Mouse (Mus musculus): ENCODE data around the gene Bdh1. TPM values are rescaled to one million over a fixed set of nuclear protein-coding genes. Genes with fewer than 3 reads are reported as not detected.

The Bdh1 gene
- polyA plus RNA-seq, 1 experiment from 2014 or later: 93.4 TPM

- Histone ChIP-seq H3K36me3 (no peaks in the 10 kb centered on the region), H3K27me3 (peaks cover 14% of the 10 kb centered on the region), H3K4me2 (peak overlapping the region; percentile 77), H3K27ac (replicated peaks) (peak overlapping the region; percentile 98), H3K9ac (peak overlapping the region; percentile 93), H3K4me3 (peak overlapping the region; percentile 74), H3K9me3 (no peaks in the 10 kb centered on the region), H3K4me1 (replicated peaks) (peaks cover 46% of the 10 kb centered on the region)
- peak; percentile 97 for ATAC-seq (ENCODE audit: low read depth)
- under 1% methylated on average over 48 of the region's 49 CpGs for WGBS
Observed at GRCm38 (mm10) chr16:31429471-31430155, 7.5 kb downstream of the Bdh1 start.

GRCm38 (mm10) chr16:31433466-31434110 lies 11.5 kb downstream of the Bdh1 start:
- peaks cover 48% of the 10 kb centered on the region for H3K4me1 ChIP-seq (replicated peaks)
- no peak for ATAC-seq (ENCODE audit: low read depth)
- no peaks in the 10 kb centered on the region for H3K27me3 ChIP-seq
- H3K9me3 ChIP-seq: no peaks in the 10 kb centered on the region
- H3K4me3 ChIP-seq: no peak overlapping the region
- H3K36me3 ChIP-seq: peaks cover 10% of the 10 kb centered on the region
- WGBS: 69% methylated on average over 12 of the region's 12 CpGs
- no peak overlapping the region for H3K9ac ChIP-seq
- H3K4me2 ChIP-seq: no peak overlapping the region
- H3K27ac ChIP-seq (replicated peaks): 0 out of 2 replicates have a peak overlapping the region, but pooled peaks have one; percentile 28

- H3K4me3 ChIP-seq: no peak overlapping the region
- no peak overlapping the region for H3K27ac ChIP-seq (replicated peaks)
- no peak overlapping the region for H3K9ac ChIP-seq
- H3K4me1 ChIP-seq (replicated peaks): peaks cover 45% of the 10 kb centered on the region
- no peaks in the 10 kb centered on the region for H3K27me3 ChIP-seq
- WGBS: 78% methylated on average over 4 of the region's 4 CpGs
- no peak for ATAC-seq (ENCODE audit: low read depth)
- no peak overlapping the region for H3K4me2 ChIP-seq
- H3K36me3 ChIP-seq: peaks cover 26% of the 10 kb centered on the region
- no peaks in the 10 kb centered on the region for H3K9me3 ChIP-seq
Observed at GRCm38 (mm10) chr16:31435146-31435545, 13.1 kb downstream of the Bdh1 start.

GRCm38 (mm10) chr16:31436085-31436484 lies 14.0 kb downstream of the Bdh1 start:
- H3K27me3 ChIP-seq: no peaks in the 10 kb centered on the region
- no peaks in the 10 kb centered on the region for H3K9me3 ChIP-seq
- H3K9ac ChIP-seq: no peak overlapping the region
- no peak overlapping the region for H3K4me3 ChIP-seq
- H3K4me2 ChIP-seq: no peak overlapping the region
- peaks cover 33% of the 10 kb centered on the region for H3K36me3 ChIP-seq
- WGBS: 47% methylated on average over 9 of the region's 9 CpGs
- no peak overlapping the region for H3K27ac ChIP-seq (replicated peaks)
- no peak for ATAC-seq (ENCODE audit: low read depth)
- peaks cover 36% of the 10 kb centered on the region for H3K4me1 ChIP-seq (replicated peaks)

GRCm38 (mm10) chr16:31437358-31437757 lies 15.3 kb downstream of the Bdh1 start:
- no peak overlapping the region for H3K27ac ChIP-seq (replicated peaks)
- WGBS: 88% methylated on average over 11 of the region's 11 CpGs
- no peak overlapping the region for H3K4me2 ChIP-seq
- no peak overlapping the region for H3K9ac ChIP-seq
- peaks cover 46% of the 10 kb centered on the region for H3K36me3 ChIP-seq
- H3K27me3 ChIP-seq: no peaks in the 10 kb centered on the region
- H3K4me1 ChIP-seq (replicated peaks): peaks cover 29% of the 10 kb centered on the region
- ATAC-seq (ENCODE audit: low read depth): no peak
- H3K4me3 ChIP-seq: no peak overlapping the region
- no peaks in the 10 kb centered on the region for H3K9me3 ChIP-seq

GRCm38 (mm10) chr16:31439529-31439928 lies 17.4 kb downstream of the Bdh1 start:
- Histone ChIP-seq H3K36me3 (peaks cover 47% of the 10 kb centered on the region), H3K4me1 (replicated peaks) (peaks cover 11% of the 10 kb centered on the region), H3K27ac (replicated peaks) (no peak overlapping the region), H3K9me3 (no peaks in the 10 kb centered on the region), H3K4me2 (no peak overlapping the region), H3K4me3 (no peak overlapping the region), H3K27me3 (no peaks in the 10 kb centered on the region), H3K9ac (no peak overlapping the region)
- no peak for ATAC-seq (ENCODE audit: low read depth)
- 97% methylated on average over 5 of the region's 5 CpGs for WGBS

- no peak overlapping the region for H3K9ac ChIP-seq
- H3K4me1 ChIP-seq (replicated peaks): peaks cover 8% of the 10 kb centered on the region
- H3K27ac ChIP-seq (replicated peaks): no peak overlapping the region
- ATAC-seq (ENCODE audit: low read depth): no peak
- 97% methylated on average over 1 of the region's 1 CpGs for WGBS
- H3K9me3 ChIP-seq: no peaks in the 10 kb centered on the region
- no peaks in the 10 kb centered on the region for H3K27me3 ChIP-seq
- peaks cover 47% of the 10 kb centered on the region for H3K36me3 ChIP-seq
- no peak overlapping the region for H3K4me3 ChIP-seq
- no peak overlapping the region for H3K4me2 ChIP-seq
Observed at GRCm38 (mm10) chr16:31440046-31440445, 18.0 kb downstream of the Bdh1 start.

GRCm38 (mm10) chr16:31444521-31444920 lies 22.4 kb downstream of the Bdh1 start:
- no peak overlapping the region for H3K4me2 ChIP-seq
- H3K4me3 ChIP-seq: no peak overlapping the region
- no peaks in the 10 kb centered on the region for H3K4me1 ChIP-seq (replicated peaks)
- H3K36me3 ChIP-seq: peaks cover 58% of the 10 kb centered on the region
- H3K27ac ChIP-seq (replicated peaks): no peak overlapping the region
- H3K9me3 ChIP-seq: no peaks in the 10 kb centered on the region
- no peaks in the 10 kb centered on the region for H3K27me3 ChIP-seq
- no peak overlapping the region for H3K9ac ChIP-seq
- WGBS: 90% methylated on average over 6 of the region's 6 CpGs
- ATAC-seq (ENCODE audit: low read depth): no peak

- peaks cover 59% of the 10 kb centered on the region for H3K36me3 ChIP-seq
- no peaks in the 10 kb centered on the region for H3K9me3 ChIP-seq
- H3K27me3 ChIP-seq: no peaks in the 10 kb centered on the region
- no peak overlapping the region for H3K4me2 ChIP-seq
- H3K9ac ChIP-seq: no peak overlapping the region
- H3K4me1 ChIP-seq (replicated peaks): no peaks in the 10 kb centered on the region
- no peak overlapping the region for H3K4me3 ChIP-seq
- 75% methylated on average over 15 of the region's 15 CpGs for WGBS
- ATAC-seq (ENCODE audit: low read depth): no peak
- no peak overlapping the region for H3K27ac ChIP-seq (replicated peaks)
Observed at GRCm38 (mm10) chr16:31446067-31446853, 24.2 kb downstream of the Bdh1 start.

- peaks cover 72% of the 10 kb centered on the region for H3K36me3 ChIP-seq
- no peaks in the 10 kb centered on the region for H3K4me1 ChIP-seq (replicated peaks)
- no peak overlapping the region for H3K4me3 ChIP-seq
- H3K27ac ChIP-seq (replicated peaks): no peak overlapping the region
- no peak for ATAC-seq (ENCODE audit: low read depth)
- no peaks in the 10 kb centered on the region for H3K27me3 ChIP-seq
- WGBS: 71% methylated on average over 4 of the region's 4 CpGs
- H3K9ac ChIP-seq: no peak overlapping the region
- H3K9me3 ChIP-seq: no peaks in the 10 kb centered on the region
- no peak overlapping the region for H3K4me2 ChIP-seq
Observed at GRCm38 (mm10) chr16:31449973-31450372, 27.9 kb downstream of the Bdh1 start.

GRCm38 (mm10) chr16:31451235-31451634 lies 29.2 kb downstream of the Bdh1 start:
- Histone ChIP-seq H3K36me3 (peaks cover 78% of the 10 kb centered on the region), H3K9ac (no peak overlapping the region), H3K4me1 (replicated peaks) (no peaks in the 10 kb centered on the region), H3K27me3 (no peaks in the 10 kb centered on the region), H3K9me3 (no peaks in the 10 kb centered on the region), H3K4me3 (no peak overlapping the region), H3K4me2 (no peak overlapping the region), H3K27ac (replicated peaks) (no peak overlapping the region)
- 70% methylated on average over 3 of the region's 3 CpGs for WGBS
- no peak for ATAC-seq (ENCODE audit: low read depth)

GRCm38 (mm10) chr16:31452467-31452866 lies 30.4 kb downstream of the Bdh1 start:
- Histone ChIP-seq H3K36me3 (peaks cover 78% of the 10 kb centered on the region), H3K9ac (no peak overlapping the region), H3K4me1 (replicated peaks) (no peaks in the 10 kb centered on the region), H3K27me3 (no peaks in the 10 kb centered on the region), H3K4me3 (no peak overlapping the region), H3K27ac (replicated peaks) (no peak overlapping the region), H3K4me2 (no peak overlapping the region), H3K9me3 (no peaks in the 10 kb centered on the region)
- no peak for ATAC-seq (ENCODE audit: low read depth)
- 78% methylated on average over 5 of the region's 7 CpGs for WGBS
